Mouse (Mus musculus) ZHBTc4 (cell line): ENCODE measurements at regions not wholly inside any gene's neighbourhood (a gene's known extent, or its start where the extent isn't known, plus 50 kb on each side); places are given as distances from the start of the nearest gene placed in this dataset.

ENCODE experiments used
- DNase-seq: peaks from one replicate; pipeline ENCODE4 v3.0.0-alpha.2; 2011; ENCODE audit warnings: low read depth, low spot score

DNA sequence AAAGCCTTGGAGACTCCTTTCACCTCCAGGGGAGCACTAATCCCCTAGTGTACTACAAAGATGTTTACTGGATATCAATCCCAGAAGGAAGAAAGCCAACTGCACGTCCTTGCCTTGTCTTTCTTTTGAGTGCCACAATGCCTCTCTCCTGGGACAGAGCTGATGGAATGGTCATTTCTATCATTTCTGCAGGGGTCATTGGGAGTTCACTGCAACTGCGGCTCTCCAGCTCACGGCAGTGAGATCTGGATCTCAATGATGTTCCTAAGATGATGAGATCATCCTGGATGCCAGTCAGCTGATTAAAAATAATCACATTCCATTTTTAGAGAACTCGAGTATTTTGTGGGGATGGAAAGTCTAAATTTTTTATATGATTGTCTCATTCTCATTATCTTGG, 341.1 kb downstream of the Lpin1 start:
- no peak for DNase-seq

- no peak for DNase-seq
These were observed 342.1 kb downstream of the Lpin1 start for GRCm38 (mm10) chr12:16268621-16269165.

DNA sequence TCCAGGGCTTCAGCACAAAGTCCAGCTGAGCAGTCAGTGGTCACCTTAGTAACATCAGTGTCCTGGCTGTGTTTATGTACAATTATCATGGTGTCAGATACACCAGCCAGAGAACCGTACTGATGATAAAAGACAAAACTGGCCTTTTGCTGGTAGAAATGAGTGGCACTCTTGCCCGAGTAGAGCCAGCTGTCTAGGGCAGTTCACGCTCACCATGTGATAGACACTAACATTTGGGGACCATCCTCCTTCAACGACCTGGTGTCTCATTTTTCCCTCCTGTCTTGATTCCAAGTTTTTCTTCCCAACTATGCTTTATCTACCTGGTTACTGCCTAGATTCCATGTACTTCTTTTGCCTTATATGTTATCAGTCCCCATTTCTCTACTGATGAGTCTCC, 349.3 kb downstream of the Lpin1 start:
- no peak for DNase-seq

DNA sequence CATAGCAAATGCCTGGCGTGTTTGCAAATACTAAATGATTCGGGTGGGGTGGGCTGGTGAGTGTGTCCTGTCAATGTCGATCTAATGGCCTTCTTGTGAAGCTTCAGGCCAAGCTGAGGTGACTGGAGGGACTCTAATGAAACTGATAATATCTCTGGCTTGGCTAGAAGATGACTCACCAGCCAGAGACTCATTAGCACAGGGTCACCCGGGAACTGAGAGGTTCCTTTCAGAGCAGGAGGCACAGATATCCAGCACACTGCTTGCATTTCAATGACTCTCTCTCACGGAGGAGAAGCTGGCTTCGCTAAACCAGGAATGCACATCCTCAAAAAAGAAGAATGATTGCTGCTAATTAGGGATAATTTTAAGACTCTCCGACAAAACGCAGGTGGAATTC, 349.8 kb downstream of the Lpin1 start:
- DNase-seq, result peak; percentile 21

DNA sequence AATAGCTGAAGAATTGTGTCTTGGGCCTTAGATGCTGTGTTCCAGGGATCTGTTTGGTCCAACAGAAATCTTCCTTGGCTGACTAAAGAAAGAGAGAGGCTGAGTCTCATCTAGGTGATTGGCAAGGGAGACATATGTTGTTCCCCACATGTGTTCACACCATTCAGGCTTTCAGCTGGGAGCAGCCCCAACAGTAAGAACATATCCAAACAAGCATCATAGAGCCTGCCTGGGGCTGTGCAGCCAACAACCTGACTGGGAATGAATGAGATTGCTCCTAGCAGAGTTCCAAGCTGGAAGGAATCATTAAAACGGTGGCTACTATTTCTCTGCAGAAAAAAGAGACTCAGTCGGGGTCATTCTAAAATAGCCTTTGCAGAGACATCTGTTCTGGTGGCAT, 350.3 kb downstream of the Lpin1 start:
- no peak for DNase-seq

DNA sequence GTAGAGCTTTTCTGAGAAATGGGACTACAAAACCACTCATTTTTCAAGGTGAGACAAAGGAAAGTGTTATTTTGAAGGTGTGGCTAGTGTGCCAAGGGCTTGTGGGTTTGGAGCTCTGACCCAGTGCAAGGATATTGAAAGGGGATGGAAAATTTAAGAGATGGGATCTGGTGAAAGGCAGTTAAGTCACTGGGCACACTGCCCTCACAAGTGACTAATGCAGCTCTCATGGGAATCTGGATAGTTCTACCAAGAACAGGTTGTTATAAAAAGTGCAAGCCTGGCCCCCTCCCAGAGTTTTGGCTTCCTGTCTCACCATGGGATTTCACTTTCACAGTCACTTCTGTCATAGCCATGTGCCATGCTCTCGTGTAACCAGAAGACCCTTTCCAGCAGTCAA, 360.1 kb downstream of the Lpin1 start:
- no peak for DNase-seq

GRCm38 (mm10) chr12:16250096-16250495, 360.7 kb downstream of the Lpin1 start:
- no peak for DNase-seq

GRCm38 (mm10) chr12:16239792-16240191, 371.0 kb downstream of the Lpin1 start:
- DNase-seq, result no peak

DNA sequence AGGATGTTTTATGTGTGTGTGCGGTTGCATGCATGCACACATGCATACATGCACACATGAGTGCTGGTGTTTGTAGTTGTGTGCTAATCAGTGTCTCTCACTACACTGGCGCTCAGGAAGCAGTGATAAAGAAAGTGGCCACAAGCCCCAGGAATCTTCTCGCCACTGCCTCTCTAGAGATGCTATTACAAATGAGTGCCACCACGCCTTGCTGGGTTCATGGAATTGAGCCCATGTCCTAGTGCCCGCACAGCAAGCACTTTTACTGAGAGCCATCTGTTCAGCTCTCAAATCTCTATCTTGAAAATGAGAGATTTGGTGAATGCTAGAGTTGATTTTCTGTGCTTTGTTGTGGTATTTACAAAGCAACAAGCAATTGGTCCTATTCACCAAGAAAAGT, 373.3 kb downstream of the Lpin1 start:
- DNase-seq, result no peak

- DNase-seq, result no peak
These were observed 377.2 kb downstream of the Lpin1 start for GRCm38 (mm10) chr12:16233559-16233958.

DNA sequence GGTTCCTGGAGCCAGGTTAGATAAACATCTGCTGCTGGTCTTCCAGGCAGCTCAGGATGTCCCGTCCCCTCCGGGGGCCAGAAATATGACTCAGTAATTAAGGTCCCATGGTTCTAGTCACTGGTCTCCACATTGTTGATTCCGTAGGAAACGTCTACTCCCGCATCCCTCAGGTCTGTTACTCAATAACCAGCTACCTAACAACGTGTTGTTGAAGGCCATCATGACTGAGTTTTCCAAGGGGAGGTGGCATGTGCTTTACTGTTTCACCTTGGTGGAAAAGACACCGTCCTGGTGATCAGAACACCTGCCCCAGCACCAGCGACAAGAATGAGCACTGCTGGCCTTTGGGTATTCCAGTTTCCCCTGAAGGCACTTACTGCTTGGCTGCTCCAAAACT, 377.9 kb downstream of the Lpin1 start:
- no peak for DNase-seq

- DNase-seq, result no peak
These were observed 378.7 kb downstream of the Lpin1 start for GRCm38 (mm10) chr12:16232051-16232450.

DNA sequence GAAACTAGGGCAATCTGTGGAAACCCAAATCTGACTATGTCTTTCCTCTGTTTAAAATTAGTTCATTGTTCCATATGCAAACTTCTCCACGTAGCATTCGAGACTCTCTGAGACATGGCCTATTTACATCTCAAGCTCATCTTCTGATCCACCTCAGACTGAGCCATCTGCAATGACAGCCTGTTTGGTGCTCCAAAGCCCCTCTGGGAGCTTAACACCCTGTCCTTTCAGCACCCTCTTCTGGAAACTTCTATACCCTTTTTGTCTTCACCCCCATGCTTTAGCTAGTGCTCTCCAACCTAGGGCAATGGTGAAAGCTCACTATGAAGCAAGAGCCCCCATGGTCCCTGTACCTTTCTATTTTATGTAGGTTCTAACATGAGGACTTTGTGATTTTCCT, 379.7 kb downstream of the Lpin1 start:
- no peak for DNase-seq

DNA sequence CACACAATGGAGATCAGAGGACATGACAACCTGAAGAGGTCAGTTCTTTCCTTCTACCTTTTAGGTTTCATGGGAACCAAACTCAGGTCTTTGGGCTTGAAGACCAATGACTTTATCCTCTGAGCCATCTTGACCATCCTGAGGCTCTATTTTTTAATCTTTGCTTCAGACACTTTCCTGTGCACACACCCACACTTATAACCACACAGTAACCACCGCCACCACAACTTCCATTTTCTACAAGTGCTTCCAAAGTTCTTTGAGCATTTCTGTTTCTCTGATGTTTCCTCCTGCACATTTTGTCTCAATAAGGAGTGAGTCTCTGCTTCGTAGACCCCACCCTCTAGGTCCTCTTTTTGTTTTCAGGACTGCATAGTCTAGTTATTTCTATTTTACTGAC, 385.3 kb downstream of the Lpin1 start:
- DNase-seq, result no peak

- DNase-seq, result no peak
These were observed 387.8 kb downstream of the Lpin1 start for GRCm38 (mm10) chr12:16222836-16223450.

DNA sequence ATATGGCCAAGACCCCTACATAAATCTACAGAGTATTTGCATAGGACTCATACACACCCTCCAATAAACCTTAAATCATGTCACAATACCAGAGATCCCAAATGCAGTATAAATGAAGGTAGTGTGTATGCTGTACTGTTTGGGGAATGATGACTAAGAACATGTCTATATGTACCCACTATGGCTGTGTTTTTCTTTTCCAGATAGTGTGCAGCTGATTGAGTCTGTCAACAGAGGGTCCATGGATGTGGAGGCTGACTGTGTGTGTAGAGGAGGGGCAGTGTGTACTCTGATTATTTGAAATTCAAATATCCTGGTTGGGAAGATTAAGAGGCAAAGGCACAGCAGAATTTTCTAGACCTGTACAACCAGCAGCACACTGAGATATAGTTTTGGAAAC, 388.6 kb downstream of the Lpin1 start:
- DNase-seq, result no peak

- no peak for DNase-seq
These were observed 389.6 kb downstream of the Lpin1 start for GRCm38 (mm10) chr12:16221142-16221541.

DNA sequence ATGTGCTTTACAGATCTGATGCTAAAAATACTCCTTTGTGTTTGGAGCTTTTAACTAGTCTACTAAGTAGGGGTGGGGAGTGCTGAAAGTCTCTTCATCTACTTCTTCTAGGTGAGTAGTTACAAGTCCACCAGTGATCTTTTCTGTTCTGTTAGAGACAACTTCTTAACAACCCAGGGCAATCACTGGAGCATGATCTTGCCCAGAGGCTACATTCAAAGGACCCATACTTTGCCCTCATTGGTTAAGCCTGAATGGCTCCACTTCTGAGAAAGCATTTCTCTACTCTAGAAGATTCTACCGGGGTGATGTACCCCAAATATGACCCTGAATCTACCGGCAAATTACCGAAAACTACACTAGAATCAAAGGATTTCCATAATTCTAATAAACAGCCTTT, 390.2 kb downstream of the Lpin1 start:
- DNase-seq, result no peak

- DNase-seq, result no peak
These were observed 391.9 kb downstream of the Lpin1 start for GRCm38 (mm10) chr12:16218906-16219305.

GRCm38 (mm10) chr12:16210553-16210952, 393.8 kb upstream of the Trib2 start:
- no peak for DNase-seq

GRCm38 (mm10) chr12:16210111-16210510, 393.4 kb upstream of the Trib2 start:
- DNase-seq, result no peak

- no peak for DNase-seq
These were observed 388.2 kb upstream of the Trib2 start for GRCm38 (mm10) chr12:16204941-16205340.

DNA sequence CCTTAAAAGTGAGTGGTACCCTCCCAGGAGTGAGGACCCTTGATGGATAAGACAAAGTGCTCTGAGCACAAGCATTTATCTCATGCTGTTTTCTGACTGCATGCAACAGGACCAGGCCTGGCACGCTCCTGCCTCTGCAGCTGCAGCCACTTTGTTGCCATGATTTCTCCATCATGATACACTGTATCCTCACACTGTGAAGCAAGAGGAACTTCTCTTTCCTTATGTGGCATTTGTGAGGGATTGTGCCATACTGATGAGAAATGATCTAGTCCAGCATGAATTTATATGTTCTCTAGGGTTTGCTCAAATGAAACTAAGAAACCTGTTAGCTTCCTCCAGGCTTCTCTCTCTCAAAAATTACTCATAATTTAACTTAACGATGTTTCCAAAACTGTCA, 380.2 kb upstream of the Trib2 start:
- no peak for DNase-seq

DNA sequence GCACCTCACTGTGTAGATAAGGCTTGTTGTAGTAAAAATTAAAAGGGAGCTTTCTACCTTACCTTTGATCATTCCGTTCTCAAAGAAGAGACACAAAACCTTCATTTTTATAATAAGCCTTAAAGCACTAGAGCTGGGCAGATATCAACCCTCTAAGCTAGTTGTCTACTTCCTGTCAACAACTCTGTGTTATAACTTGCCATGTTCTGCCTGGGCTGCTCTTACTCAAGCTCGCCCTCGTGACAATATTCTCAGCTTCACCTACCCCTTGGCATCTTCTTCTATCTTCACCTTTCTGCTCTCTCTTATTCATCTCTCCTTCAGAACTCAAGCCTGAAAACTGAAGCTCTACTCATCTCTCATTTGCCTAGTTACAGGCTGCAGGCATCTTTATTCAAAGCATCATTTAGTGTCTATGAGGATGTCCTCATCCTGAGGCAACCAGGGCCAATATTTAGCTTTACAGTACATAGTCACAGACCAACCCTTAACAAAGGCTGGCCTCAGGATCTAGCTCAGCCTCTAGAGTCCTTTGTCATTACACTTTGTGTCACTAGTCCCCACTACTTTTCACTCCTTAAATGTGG, 375.2 kb upstream of the Trib2 start:
- DNase-seq, result no peak
